Mouse (Mus musculus): ENCODE data around the gene Irx6.

Gene Irx6

GRCm38 (mm10) chr8:92674244-92675128 lies at the start of gene Irx6:
Gene Irx6 (plus strand): TSS chr8:92674288.
- no peak for DNase-seq

- DNase-seq = no peak
Measured at GRCm38 (mm10) chr8:92628711-92629650, 45.1 kb upstream of the Irx6 start.

DNA sequence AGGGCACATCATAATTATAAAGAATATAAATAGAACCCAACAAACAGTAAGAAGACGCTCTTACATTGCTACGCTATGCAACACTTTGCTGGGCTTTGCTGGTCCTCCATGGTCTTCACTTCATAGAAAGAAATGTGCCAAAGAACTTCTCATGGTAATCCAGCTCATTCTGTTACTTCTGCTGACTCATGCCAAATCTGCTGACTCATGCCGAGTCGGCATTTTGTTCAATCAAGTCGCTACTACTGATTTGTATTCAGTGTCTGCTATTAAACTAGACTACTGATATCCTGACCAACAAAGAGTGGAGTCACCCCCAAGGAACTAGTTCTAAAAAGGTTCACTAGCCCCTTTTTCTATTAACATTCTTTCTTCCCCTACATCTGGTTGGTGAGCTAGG lies 40.9 kb upstream of the Irx6 start:
- DNase-seq = no peak

- no peak for DNase-seq
Measured at GRCm38 (mm10) chr8:92640820-92641219, 33.3 kb upstream of the Irx6 start.

DNA sequence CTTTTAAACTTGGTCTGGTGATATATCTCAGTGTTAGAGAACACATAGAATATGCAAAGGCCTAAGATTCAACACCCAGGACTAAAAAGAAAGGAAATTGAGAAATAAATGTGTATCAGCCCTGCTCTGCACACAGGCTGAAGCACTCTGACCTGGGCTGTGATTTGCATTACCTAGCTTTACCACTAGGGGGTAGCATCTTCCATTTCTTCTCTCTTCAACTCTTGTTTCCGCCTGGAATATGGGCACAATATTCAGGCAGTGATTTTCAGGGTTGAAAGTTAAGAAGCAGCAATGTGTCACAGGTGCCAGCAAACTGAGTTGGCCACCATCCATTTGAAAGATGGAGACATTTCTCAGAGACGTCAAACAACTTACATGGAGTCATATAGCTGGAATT lies 27.5 kb upstream of the Irx6 start:
- DNase-seq = no peak

- no peak for DNase-seq
Measured at GRCm38 (mm10) chr8:92664207-92664606, 9.9 kb upstream of the Irx6 start.

DNA sequence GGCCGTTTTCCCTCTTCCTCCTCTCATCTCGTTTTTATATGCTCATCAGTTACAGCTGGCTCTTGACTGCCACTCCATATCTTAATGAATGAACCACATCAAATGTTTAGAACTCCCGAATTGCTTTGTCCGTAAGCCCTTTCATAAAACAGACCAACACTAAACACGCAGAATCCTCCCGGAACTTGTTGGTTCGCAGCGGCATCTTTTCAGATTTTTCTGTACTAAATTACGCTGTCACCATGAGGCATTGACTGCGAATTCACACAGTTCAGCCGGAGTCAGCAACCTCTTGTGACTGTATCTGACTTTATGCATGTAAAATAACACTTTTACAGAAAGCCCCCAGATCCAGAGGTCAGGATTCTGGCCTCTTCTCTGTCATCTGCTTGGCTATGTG lies 3.9 kb upstream of the Irx6 start:
- DNase-seq = no peak

GRCm38 (mm10) chr8:92670656-92671195 lies 3.4 kb upstream of the Irx6 start:
- no peak for DNase-seq

GRCm38 (mm10) chr8:92671892-92672291 lies 2.2 kb upstream of the Irx6 start:
- no peak for DNase-seq

GRCm38 (mm10) chr8:92673101-92673500 lies 987 bp upstream of the Irx6 start:
- DNase-seq = no peak

- DNase-seq = peak; percentile 6
Measured at GRCm38 (mm10) chr8:92673555-92674243, 389 bp upstream of the Irx6 start.

DNA sequence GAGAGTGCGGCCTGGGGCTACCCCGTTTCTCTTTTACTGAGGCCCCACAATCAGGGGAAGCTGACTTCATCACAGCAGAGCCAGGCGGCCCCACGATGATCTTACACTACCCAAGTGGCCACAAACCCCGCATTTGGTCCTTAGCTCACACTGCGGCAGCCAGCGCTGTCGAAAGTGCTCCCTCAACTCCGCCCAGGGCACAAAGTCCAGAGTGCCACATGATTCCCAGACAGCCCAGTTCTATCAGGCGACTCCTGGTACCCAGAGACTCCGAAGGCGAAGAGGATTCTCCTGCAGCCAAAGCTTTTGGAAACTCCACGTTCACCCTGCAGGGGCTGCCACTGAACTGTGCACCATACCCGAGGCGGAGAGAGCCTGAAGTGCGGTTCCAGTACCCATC lies 4.3 kb downstream of the Irx6 start:
- no peak for DNase-seq

DNA sequence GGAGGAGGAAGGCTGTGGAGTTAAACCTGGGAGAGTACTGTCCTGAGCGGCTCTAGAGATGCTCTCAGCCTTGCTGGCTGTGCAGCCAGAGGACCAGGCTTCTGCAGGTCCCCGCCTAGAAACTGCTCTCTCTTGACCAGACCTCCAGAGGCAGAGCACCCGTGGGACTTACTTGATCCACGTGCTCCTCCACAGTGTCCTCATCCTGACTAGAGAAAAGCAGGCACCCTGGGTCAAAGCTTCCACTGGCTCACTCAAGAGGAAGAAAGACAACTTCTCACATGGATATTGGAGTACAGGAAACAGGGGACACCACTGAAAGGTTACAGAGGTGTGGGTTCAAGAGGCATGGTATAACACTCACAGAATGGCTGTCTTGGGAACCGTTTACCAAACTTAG lies 23.3 kb downstream of the Irx6 start:
- no peak for DNase-seq

DNA sequence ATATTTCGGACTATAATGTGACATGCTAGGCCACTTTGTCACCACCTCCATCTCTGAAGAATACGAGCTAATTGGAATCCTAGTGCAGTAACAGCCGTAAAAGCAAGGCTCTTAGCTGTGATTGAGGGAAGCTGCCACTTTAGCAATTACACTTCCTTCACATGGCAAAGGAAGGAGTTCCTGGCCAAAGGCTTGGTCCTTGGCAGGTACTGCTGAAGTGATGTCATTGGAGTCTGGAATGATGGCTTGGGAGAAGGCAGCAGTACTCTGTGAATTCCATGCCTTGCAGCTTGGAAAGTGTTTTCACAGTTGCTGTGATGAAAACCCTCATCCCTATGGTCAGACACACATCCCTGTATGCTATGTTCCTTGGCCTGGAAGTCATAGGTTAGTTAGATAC lies 24.3 kb downstream of the Irx6 start:
- DNase-seq = no peak

- no peak for DNase-seq
Measured at GRCm38 (mm10) chr8:92699922-92700540, 25.9 kb downstream of the Irx6 start.

GRCm38 (mm10) chr8:92703375-92703774 lies 29.3 kb downstream of the Irx6 start:
- no peak for DNase-seq

- DNase-seq = no peak
Measured at GRCm38 (mm10) chr8:92706311-92706710, 32.2 kb downstream of the Irx6 start.

GRCm38 (mm10) chr8:92713286-92713685 lies 39.2 kb downstream of the Irx6 start:
- no peak for DNase-seq

DNA sequence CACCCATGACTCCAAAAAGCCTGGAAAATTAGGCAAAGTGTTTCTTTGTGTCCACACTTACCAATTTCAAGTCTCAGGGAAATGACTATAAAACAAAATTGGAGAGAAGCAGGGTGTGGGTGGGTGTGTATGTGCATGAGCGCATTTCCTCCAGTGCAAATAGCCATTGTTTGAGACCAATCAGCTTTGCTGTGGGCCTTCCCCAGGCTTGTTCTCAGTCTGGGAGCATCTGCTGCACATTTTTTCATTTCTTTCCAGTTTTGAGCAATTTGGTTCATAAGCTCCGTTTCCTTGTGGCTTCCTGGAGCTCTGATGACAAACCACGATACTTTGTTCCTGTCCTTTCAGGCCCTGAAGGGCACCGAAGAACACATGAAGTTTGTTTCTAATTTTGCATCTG lies 43.3 kb downstream of the Irx6 start:
- DNase-seq = no peak

DNA sequence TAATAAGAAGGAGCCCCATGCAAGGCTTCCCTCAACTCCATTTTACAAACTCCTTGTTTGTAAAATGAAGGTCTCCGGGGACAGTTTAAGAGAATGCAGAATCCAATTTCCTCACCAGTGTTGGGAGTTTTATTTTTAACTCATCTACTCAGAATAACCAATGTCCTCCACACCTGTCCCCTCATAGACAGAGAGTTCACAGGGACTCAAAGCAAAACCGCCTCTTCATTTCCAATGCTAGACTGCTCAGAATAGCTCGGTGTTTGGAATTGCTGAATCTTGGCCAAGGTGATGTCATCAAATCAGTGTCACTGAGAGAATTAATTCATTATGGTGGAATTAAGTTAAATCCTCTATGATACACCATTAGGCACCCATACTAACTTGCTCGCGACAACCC lies 44.0 kb downstream of the Irx6 start:
- no peak for DNase-seq

GRCm38 (mm10) chr8:92721266-92721935 lies 47.3 kb downstream of the Irx6 start:
- DNase-seq = peak; percentile 61

GRCm38 (mm10) chr8:92721936-92722321 lies 47.8 kb downstream of the Irx6 start:
- DNase-seq = no peak

Data from layer of hippocampus, adult 9-11 months (tissue).